8 mouse cellular contexts compared by ENCODE assay signal in the genomic region with DNA sequence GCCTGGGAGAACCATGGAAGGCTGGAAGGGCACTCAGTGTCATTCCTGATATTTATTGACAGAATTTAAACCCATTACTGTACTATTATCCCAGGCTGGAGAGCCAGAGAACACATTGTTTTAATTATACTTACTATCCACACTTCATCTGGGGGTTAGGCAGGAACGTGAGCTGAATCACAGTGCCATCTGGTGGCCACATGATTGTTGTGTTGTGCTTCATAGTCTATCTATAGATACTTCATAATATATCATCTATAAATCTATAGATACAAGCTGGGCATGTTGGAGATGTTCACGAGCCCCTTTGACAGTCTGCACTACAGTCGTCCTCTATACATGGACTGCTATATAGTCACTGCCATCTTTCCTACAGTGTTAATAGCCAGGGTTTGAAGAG. TPM values are rescaled to one million over a fixed set of nuclear protein-coding genes. Genes with fewer than 3 reads are reported as not detected.
DNase-seq lines count a peak whose midpoint lies in the region; ATAC-seq lines count a peak whose summit lies in the region.

No protein-coding gene starts in this region.

- H3K9ac ChIP-seq in forebrain, embryonic 12.5 days = no peak overlapping the region
- no peak overlapping the region for H3K9ac ChIP-seq in neural tube, embryonic 14.5 days (replicated peaks; ENCODE audit: low read depth, low read length)

- ATAC-seq in cerebellum, adult (ENCODE audit: insufficient number of reproducible peaks, low FRiP score, low TSS enrichment) = no peak
- ATAC-seq in forebrain, embryonic 12.5 days (ENCODE audit: low FRiP score) = peak; percentile 33; the same call in 1 of the 2 replicates
- ATAC-seq in neural tube, embryonic 14.5 days (ENCODE audit: low read depth) = 0 out of 2 replicates have a peak, but pooled peaks have one; percentile 24

- peak; percentile 29 for DNase-seq in cerebellum, adult 11 months
- DNase-seq in ovary, postnatal 14 days (ENCODE audit: low spot score) = peak; percentile 33
- DNase-seq in ovary, postnatal 36 days (ENCODE audit: low spot score) = no peak
- DNase-seq in c-Kit-positive CD71-negative TER-119-negative erythroid progenitor cells, embryonic 14.5 days (ENCODE audit: low read depth) = peak; percentile 39
- DNase-seq in left cerebral cortex, postnatal 4 days = peak; percentile 48

- H3K36me3 ChIP-seq in forebrain, embryonic 12.5 days (replicated peaks) = no peaks in the 10 kb centered on the region
- H3K36me3 ChIP-seq in neural tube, embryonic 14.5 days (ENCODE audit: control insufficient read depth, insufficient read depth, low read length) = no peaks in the 10 kb centered on the region

- no peak overlapping the region for H3K27ac ChIP-seq in forebrain, embryonic 12.5 days
- H3K27ac ChIP-seq in neural tube, embryonic 14.5 days (ENCODE audit: low read depth, low read length) = no peak overlapping the region

- WGBS in forebrain, embryonic 12.5 days = 36% methylated on average over 3 of the region's 3 CpGs
- 37% methylated on average over 3 of the region's 3 CpGs for WGBS in neural tube, embryonic 14.5 days

- H3K27me3 ChIP-seq in forebrain, embryonic 12.5 days = no peaks in the 10 kb centered on the region
- no peaks in the 10 kb centered on the region for H3K27me3 ChIP-seq in neural tube, embryonic 14.5 days (ENCODE audit: control insufficient read depth, insufficient read depth, low read length)

- no peaks in the 10 kb centered on the region for H3K4me1 ChIP-seq in forebrain, embryonic 12.5 days
- peaks cover 5% of the 10 kb centered on the region; the same call in 1 of the 2 replicates for H3K4me1 ChIP-seq in neural tube, embryonic 14.5 days (ENCODE audit: control insufficient read depth, insufficient read depth, low read length)

- intact Hi-C loops in left cerebral cortex, postnatal 4 days (cut with DNase I) = no loop called here

- no peak overlapping the region for H3K4me3 ChIP-seq in forebrain, embryonic 12.5 days (replicated peaks)
- no peak overlapping the region for H3K4me3 ChIP-seq in neural tube, embryonic 14.5 days (ENCODE audit: low read depth, low read length)

- H3K9me3 ChIP-seq in forebrain, embryonic 12.5 days = no peaks in the 10 kb centered on the region
- H3K9me3 ChIP-seq in neural tube, embryonic 14.5 days (ENCODE audit: control insufficient read depth, low read length) = no peaks in the 10 kb centered on the region

- no peak overlapping the region for H3K4me2 ChIP-seq in forebrain, embryonic 12.5 days
- H3K4me2 ChIP-seq in neural tube, embryonic 14.5 days (ENCODE audit: low read depth, low read length) = no peak overlapping the region

RNA-seq across cellular contexts. Expression of gene Nin, which starts 51.4 kb away (rescaled TPM):
- polyA plus RNA-seq in forebrain, embryonic 12.5 days (2016; fragmentation: Nextera tagmentation; extraction: Ambion mirVana) = 12.7 and 15.5 TPM in 2 replicates
- total RNA-seq in left cerebral cortex, postnatal 4 days (2021) = 10 to 100 TPM; 86.3 to 88.1 TPM
- polyA plus RNA-seq in neural tube, embryonic 14.5 days (2014; fragmentation: Nextera tagmentation; extraction: Ambion mirVana) = 13.9 and 14.8 TPM in 2 replicates
